Mouse (Mus musculus) frontal cortex, postnatal 25 days (tissue): Measurements from ENCODE around the gene Taok1.
A peak's percentile ranks its signal among the peaks of the same experiment; 100 is the strongest.

Source experiments
- DNase-seq, 2 experiments: peaks; one replicate each; pipeline ENCODE4 v3.0.0; 2022; ENCODE audit warnings: low spot score in 2 of 2

Gene Taok1

DNA sequence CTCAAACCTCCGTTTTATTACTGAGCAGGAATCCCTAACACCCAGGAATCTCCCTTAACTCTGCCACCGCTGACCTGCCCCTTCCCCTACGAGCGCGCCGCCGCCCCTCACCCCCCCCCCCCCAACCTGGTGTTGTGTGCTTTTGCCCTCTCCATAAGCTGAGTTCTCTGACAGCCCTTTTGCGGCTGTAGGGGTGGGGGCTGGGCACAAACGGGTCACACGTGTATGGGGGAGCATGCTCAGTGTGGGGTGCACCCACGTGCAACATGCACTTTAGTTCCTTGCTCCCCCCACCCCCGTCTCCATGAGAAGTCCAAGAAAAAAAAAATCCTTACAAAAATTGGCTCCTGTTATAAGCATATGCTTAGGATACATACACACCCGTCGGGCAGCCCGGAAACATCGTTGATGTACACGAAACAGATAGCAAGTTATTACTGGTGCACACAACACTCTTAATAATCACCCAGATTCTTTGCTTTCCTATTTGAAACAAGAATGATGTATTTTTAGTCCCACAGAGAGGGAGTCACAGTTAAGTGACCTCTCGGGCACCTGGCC, 115.2 kb downstream of the Taok1 start:
- no peak for DNase-seq

DNA sequence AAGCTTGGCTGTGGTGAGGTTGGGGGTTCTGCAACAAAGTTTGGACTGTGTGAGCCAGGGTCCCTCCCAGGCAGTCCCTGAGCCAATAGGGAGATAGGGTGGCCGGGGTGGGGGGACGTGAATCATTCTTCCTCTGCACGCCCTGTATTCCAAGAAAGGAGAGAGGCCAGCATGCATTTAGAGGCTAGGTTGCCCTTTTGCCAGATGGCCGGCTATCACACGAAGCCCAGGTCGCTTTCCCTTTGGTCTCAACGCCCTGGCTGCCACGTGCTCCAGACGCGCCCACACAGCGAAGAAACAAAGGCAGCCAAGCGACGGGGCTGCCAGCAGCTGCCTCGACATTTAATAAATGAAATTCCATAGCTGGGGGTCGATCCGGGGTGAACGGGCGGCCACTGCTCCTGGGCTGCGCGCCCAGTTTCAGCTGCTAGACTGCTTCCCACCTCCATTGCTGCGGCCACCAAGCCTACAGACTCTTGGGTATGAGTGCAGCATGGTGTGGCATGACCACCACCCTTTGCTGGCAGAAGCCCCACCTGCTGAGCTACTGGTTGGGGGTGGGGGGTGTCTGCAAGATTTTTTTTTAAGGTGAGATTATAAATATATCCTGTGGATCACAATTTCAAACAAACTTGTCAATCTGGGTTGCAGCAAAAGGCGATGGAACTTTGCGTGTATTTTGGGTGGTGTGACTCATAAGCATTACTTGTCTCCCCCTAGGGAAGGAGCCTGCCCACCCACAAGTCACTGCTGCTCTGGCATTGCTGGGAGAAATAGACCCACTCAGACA, 115.9 kb downstream of the Taok1 start:
- DNase-seq = no peak

DNA sequence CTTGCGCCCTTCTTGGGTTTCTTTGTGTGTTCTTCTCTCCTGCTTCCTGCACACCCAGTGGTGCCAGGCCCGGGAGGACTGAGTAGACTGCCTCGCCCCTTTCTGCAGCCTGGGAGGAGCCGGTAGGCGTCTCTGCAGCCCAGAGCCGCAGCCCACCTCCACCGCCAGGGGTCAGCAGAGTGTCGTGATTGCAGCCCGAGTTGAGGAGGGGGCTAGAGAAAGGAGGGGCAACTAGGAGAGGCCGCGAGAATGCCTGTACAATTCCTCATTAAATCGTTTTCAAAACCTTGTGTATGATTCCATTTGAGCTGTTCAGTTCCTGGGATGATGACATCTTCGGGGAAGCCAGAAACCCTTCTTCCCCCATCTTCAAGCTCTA, 116.5 kb downstream of the Taok1 start:
- DNase-seq = peak; percentile 80 to 85

DNA sequence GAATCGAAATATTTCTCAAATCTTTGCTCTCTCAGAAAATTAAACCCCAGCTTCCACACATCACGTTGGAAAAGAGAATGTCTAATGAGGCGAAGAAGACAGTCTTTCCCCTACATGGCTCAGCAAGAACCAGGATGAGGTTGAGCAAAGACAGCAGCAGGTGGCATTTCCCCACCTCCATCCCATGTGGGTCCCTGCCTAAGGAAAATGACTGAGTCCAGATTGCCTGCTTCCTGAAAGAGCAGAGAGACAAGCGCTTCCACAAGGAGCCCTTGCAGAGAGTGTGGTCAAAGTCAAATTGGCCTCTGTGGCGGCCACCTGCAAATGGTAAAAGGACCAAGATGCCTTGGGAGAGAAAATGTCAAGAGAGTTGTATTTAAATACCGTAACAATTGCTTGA, 117.2 kb downstream of the Taok1 start:
- DNase-seq = no peak

DNA sequence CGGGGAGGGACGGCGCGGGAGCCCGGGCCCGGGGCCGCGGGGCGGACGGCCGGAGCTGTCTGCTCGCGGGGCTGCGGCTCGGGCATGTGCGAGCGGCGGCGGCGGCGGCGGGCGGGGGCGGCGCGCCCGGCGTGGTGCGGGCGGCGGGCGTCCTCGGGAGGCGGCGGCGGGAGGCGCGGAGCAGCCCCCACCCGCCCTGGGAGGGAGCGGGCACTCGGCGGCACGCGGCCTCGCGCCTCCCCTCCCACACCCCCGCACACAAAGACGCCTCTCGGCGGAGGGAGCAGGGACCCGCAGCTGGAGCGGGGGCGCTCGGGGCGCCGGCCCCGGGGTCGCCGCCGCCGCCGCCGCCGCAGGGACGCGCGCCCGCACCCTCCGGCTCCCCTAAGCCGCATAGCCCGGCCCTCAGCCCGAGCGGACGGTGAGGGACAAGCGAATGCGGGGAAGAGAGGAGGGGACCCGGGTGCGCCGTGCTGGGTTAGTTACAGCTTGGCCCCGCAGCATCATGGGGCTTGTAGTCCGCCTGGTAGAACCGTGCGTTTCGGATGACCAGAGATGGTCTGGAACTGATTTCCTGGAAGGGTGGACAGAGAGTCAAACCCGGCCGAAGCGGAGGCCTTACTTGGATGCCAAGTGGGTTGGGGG, 117.9 kb downstream of the Taok1 start, which contains the start of gene Ankrd13b:
Ankrd13b (minus strand) TSS at position 88 of the 645 bp plus-strand sequence.
- DNase-seq = peak; percentile 53 to 65

DNA sequence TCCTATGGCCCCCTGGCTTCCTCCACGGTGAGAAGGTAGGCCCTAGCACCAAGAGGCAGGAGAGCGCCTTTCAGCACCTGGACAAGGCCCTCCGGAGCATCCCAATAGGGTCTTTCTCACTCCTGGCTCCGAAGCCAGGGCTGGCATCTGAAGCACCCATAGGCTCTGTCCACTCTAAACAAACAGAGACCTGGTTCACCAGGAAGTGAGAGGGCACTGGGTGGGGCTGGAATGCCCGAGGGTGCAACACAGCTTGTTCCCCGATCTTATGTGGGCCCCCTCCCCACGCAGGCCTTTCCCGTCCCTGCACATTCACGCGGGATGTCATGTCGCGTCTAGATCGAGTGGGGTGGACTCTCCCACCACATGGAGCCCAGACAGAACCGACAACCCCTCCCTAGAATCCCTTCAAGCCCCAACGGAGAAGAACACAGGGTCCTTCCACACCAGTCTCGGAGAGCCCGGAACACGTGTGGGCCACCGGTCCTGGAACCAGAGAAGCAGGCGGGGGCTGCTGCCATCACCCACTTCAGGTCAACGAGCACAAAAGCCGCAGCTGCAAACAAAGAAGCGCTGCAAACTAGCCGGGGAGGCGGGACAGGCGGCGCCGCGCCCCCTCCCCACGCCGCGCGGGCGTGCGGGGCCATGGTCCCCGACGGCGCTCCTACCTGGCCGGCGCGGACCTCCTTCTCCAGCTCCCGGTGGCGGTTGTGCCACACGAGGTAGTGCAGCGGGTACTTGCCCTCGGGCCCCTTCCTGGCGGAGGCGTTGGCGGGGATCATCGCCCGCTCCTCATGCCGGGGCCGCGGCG, 118.6 kb downstream of the Taok1 start:
- no peak for DNase-seq

DNA sequence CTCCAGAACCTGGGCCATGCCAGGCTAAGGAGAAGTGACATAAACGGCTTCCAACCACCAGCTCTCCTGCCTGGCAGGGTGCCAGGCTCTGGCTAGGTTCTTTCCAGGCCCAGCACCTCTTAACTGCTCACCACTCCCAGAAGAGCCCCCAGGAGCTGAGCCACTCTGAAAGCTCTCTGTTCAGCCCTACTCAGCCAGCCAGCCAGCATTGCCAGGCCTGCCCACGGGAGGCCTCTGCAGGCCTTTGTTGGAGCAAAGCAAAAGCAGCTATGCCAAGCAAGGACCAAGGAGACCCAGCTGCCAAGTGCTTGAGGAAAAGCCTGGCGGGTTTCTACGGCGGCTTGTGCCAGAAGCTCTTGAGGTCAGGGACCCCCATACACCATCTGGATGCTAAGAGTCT, 120.8 kb downstream of the Taok1 start:
- DNase-seq = no peak

DNA sequence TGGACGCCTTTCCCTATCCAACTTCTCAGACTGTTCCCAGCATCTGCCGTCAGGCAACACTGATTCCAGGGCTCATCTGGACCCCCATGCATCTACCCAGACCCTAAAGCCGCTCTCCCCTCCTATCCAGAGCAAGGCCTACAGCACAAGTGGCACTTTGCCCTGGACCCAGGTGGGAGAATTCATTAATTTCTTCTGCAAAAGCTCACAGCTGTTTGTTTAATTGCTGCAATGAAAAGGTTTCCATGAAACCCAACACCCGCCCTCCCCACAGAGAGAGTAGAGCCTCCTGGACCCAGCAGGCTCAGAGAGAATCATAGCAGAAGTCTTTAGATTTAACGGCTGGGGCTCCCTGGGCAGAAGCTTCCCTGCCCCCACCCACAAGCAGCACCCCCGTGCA, 122.4 kb downstream of the Taok1 start:
- DNase-seq = no peak

DNA sequence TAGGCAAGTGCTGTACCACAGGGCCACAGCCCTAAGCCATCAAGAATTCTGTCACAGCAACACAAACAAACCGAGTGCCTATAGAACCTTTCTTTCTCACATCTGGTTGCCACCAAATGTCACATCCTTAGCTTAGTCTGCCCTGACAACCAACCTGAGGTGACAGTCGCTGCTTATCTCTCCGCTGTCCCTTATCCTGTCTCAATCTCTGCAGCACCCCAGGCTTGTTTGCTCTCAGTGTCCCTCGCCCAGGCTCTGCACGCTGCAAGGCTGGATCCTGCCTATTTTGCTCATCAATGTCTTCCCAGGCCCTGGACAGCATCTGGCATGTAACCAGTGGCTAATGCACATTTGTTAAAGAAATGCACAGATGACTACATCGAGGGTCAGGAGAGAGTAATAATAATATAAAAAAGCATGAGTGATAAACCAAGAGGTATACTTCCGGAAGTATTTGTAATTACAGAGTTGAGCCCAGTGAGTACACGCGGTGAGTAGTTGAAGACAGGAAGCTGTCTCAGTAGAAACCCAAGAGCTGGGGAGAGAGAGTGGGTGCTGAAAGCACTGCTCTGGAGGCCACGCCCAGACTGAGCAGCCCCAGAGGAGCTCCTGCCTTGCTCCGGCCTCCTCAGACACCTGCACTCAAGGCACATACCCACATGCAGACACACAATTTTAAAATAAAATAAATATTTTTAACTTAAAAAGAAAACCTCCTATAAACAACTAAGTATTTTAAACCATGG, 123.9 kb downstream of the Taok1 start:
- DNase-seq = no peak

DNA sequence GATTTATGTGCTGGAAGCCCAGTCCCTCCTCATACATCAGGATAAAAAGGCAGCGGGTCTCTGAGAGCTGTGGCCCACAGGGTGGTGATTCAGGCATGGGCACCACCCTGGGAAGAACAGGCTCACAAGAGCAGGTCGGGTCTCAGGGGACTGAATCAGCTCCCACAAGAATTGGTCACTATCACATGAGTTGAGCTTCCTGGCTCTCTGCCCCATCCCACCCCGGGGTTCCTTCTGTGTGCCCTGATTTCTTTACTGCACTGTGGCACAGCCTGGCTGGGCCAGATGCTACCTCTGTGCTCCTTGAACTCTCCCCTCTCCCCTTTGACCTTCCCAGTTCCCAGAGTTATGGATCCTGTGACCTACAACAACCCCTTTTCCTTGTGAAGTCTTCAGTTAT, 124.6 kb downstream of the Taok1 start:
- no peak for DNase-seq
